Mouse (Mus musculus) gastrocnemius, adult 8-10 months (tissue): ENCODE measurements at regions not wholly inside any gene's neighbourhood (a gene's known extent, or its start where the extent isn't known, plus 50 kb on each side); places are given as distances from the start of the nearest gene placed in this dataset.

Source experiments
- DNase-seq, 2 experiments: peaks; one replicate each; pipeline ENCODE4 v3.0.0; 2022; ENCODE audit warnings: low spot score in 2 of 2

DNA sequence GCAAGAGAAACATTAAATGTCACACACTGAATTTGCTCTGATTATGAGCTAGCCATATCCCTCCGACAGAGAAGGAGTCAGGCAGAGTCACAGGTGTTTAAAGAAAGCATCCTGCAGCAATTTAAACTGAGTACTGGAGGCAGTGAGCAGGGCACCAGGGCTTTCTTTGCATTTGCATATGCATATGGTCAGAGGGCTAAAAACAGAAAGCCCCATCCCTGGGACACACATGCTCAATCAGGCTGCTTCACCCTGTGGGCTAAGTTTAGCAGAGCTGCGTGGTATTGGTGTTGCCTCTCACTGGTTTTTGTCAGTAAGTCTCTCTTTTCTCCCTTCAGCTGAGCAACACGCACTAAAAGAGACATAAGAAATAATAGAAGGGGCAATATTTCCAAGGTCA is 289.9 kb upstream of the Rps6ka3 start:
- no peak for DNase-seq

DNA sequence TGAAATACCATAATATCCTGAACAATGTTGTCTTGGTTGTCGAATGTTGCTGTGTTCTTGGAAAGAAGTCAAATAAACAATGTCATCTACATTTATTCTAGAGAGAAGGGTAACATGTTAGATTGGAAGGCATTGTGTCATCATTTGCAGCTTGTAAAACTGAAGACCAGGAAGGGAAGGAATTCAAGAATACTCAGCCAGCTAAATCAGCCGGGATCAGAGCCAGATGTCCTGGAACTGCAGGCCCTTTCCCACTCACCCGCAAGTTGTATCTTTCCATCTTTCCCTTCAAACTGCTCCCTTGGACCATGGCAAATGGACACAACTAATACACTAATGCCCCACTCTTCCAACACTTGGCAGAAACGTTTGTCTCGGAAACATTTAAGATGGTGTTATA is 288.7 kb upstream of the Rps6ka3 start:
- DNase-seq = no peak

- peak; percentile 15 to 30 for DNase-seq
Measured at GRCm38 (mm10) chrX:158921838-158922450, 288.2 kb upstream of the Rps6ka3 start.

DNA sequence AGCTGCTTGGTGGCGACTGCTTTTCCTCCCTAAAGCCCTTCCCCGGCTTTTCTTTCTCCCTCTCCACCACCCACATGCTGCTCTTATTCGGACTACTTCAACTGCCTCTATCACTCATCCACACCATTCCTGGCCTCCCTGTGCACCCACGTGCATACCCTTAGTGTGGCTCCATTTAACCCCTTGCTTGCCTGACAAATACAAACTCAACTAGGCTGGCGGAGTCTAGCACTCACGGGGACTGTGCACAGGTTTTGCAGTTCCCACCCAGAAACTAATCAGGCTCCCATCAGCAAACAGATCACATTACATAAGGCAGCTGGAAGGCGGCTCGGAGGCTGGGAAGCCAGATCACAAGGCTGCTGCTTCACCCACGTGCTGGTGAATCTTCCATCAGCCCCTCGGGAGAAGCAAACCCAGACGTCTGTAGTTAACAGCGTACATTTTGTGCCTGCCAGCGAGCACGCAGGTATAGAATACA is 287.0 kb upstream of the Rps6ka3 start:
- peak in 1 of 2 experiments; percentile 17 for DNase-seq

DNA sequence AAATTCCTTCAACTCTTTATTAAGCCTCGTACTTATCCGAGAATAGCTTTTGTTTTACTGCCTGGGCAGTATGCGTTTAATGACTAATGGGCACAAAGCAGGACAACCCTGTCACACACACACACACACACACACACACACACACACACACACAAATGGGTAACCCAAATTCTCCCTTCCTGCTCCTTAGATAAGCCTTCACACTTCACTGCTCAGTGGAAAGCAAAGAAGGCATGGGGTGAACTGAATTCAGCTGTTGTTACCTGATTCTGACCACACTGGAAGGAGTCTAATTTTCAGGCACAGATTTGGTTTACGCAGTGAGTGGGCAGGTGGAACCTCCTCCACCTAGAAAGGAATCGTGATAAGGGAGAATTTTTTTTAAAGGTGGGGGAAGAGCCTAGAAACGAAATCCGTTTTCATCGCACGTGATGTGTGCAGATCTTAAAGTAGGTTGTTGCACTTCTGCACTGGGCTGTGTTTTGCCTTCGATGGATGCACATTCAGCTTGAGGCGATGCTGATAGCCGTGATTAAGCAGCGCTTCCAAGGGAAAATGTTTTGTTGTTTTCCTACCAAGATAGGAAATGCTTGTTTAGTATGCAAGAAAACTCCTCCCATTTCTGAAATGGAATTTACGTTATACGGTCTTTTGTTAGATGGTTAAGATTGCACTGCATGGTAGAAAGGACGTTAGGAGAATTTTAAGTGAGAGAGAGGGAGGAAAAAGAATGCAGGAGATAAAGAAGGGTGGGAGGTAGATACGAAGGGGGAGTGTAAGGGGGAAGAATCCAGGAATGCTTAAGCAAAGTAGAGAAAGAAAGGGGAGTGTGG is 286.2 kb upstream of the Rps6ka3 start:
- no peak for DNase-seq

- DNase-seq = no peak
Measured at GRCm38 (mm10) chrX:158924490-158925398, 285.4 kb upstream of the Rps6ka3 start.

GRCm38 (mm10) chrX:158931864-158932263 is 278.2 kb upstream of the Rps6ka3 start:
- no peak for DNase-seq

GRCm38 (mm10) chrX:158947191-158947590 is 262.9 kb upstream of the Rps6ka3 start:
- DNase-seq = no peak

DNA sequence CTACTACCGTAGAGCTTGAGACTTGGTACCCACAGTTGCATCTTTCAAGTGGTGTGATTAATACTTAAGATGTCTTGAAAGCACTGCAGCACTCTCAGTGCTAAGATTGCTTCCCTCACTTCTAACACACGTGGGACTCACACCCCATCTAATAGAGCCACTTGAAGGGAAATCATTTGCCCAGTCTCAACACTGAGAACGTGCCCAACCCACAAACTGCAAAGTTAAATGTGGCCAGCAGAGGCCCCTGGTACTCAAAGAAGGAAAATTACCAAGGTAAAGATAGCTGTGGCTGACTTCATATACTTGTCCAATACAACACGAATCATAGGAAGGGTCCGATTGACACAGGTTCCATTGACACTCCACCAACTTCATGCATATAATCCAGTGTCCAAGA is 238.4 kb upstream of the Rps6ka3 start:
- no peak for DNase-seq

- no peak for DNase-seq
Measured at GRCm38 (mm10) chrX:158976648-158977047, 233.5 kb upstream of the Rps6ka3 start.

GRCm38 (mm10) chrX:158984721-158985120 is 225.4 kb upstream of the Rps6ka3 start:
- DNase-seq = no peak

- DNase-seq = no peak
Measured at GRCm38 (mm10) chrX:158987676-158988075, 222.4 kb upstream of the Rps6ka3 start.

GRCm38 (mm10) chrX:159018955-159019354 is 191.2 kb upstream of the Rps6ka3 start:
- DNase-seq = no peak

GRCm38 (mm10) chrX:159026311-159026710 is 183.8 kb upstream of the Rps6ka3 start:
- no peak for DNase-seq

- DNase-seq = no peak
Measured at GRCm38 (mm10) chrX:159031927-159032326, 178.2 kb upstream of the Rps6ka3 start.

DNA sequence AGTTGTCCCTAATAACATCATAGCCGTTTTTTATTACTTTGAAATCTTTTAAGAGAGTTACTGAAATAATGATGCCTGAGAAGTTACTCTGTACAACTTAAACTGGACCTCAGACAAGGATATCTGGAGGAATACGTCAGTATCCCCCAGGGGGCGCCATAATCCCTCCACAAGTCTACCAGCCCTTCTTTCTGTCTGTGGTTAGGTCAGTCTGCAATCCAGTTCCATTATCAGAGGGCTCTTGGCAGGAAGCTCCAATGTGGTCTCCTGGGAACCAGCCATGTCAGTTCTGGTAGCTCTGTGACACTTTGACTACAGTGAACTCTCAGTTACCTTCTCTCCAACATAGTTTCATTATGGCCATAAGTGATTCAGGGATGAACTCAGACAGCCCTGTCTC is 166.7 kb upstream of the Rps6ka3 start:
- DNase-seq = peak; percentile 48 to 59

DNA sequence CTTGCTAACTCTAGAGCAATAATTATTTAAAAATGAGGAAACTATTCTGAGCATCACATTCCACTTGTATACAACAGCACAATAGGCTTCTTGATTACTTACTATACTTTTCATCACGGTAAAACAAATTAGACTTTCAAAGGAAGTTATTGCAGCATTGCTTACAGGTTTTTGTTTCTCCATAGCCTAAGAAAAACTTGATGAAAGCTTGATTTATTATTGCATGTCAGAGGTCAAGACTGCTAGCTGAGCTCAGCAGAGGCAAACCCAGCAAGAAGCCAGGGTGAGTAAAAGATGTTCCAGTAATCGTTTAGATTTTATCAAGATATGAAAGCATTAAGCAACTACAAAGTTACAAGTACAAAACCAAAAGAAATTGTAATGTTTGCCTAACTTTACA is 162.2 kb upstream of the Rps6ka3 start:
- no peak for DNase-seq

DNA sequence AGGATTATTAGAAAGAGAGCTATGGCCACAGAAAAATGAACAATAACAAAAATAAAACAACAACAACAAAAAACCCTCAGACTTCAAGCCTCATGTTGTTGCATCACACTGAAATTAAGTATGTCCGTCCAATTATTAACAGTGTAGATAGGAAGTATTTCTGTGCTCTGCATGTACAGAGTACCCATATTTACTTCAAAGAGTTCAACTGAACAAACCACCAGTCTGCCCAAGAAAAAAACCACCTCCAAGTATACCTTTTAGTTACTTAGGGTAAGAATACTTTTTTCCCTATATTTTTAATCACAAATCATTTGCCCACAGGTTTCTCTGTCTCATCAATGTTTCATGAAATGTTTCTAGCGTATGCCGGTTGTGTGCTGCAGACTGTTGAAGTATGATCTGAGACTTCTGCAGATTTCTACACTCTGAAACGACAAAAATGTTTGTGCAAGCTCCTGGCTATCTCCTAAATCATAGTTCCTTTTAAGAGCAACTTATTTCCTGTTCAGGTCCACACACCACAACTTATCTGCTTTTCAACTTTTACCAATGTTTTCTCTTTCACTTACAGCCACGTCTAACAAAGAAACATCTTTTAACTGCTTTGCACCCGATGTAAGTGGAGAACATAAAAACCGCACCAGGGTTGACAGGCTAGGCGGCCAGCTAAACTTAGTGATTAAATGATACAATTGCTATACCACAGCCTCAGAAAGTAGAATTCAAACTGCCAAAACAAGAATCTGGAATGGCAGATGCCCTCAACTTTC is 154.2 kb upstream of the Rps6ka3 start:
- DNase-seq = no peak

DNA sequence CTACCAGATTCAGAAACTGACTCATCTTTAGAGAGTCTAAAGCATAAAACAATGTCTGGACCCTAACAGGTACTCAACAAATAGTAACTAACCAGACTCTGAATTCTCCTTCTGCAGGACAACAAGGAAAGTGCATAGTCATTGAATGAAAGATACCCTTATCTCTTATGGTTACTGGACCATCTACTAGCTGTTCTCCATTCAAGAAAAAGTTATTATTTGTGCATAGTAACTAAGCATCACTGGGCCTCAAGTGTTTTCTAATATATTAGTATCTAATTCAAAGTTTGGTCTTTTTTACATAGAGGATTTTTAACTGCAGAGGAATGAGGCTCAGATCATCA is 153.7 kb upstream of the Rps6ka3 start:
- DNase-seq = no peak

- DNase-seq = no peak
Measured at GRCm38 (mm10) chrX:159058931-159059330, 151.2 kb upstream of the Rps6ka3 start.

GRCm38 (mm10) chrX:159061322-159061721 is 148.8 kb upstream of the Rps6ka3 start:
- no peak for DNase-seq
